Mouse (Mus musculus) c-Kit-positive CD71-positive TER-119-negative erythroid progenitor cells, embryonic 14.5 days (primary cell): Measurements from ENCODE around the gene Adamtsl5.

Experiments used
- DNase-seq: peaks from one replicate; pipeline ENCODE4 v3.0.0-alpha.2; 2013; ENCODE audit warnings: low read depth

Adamtsl5 gene

DNA sequence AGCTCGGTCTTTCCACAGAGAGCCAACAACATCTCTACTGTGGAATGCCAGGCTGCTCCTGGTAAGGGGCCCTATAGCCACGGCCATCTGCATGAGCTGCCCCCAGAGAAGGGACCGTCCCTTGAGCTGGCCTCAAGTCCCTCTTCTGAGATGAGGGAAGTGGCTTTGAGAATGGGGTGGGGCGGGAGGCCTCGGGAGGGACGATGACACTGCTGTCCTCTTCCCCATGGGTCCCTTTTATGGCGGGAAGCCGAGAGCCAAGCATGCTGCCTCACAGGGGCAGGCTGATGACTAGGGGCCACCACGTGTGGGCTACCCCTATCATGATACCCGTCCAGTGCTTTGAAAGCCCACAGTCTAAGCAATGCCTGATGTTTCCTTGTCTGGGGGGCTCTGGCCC, 31.2 kb downstream of the Adamtsl5 start:
- DNase-seq = no peak

GRCm38 (mm10) chr10:80316359-80316781, 31.8 kb downstream of the Adamtsl5 start:
- DNase-seq = no peak

DNA sequence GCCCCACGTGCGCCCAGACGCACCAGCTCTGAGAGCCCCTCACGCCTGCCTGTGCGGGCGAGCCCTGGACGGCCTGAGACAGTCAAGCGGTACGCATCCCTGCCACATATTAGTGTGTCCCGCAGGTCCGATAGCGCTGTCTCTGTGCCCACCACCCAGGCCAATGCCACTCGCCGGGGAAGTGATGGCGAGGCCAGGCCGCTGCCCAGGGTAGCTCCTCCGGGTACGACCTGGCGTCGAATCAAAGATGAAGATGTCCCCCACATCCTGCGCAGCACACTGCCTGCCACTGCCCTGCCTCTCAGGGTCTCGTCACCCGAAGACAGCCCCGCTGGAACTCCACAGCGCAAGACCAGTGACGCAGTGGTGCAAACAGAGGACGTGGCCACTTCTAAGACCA, 32.9 kb downstream of the Adamtsl5 start:
- DNase-seq = no peak

DNA sequence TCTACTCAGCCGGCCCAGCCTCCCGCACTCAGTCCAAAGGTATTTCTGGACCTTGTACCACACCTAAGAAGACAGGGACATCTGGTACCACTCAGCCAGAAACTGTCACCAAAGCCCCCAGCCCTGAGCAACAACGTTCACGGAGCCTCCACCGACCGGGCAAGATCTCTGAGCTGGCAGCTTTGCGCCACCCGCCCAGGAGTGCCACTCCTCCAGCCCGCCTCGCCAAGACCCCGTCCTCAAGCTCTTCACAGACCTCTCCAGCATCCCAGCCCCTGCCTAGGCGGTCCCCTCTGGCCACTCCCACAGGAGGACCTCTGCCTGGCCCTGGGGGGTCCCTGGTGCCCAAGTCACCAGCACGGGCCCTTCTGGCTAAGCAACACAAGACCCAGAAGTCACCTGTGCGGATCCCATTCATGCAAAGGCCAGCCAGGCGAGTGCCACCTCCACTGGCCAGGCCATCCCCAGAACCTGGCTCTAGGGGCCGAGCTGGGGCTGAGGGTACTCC, 33.7 kb downstream of the Adamtsl5 start:
- no peak for DNase-seq

DNA sequence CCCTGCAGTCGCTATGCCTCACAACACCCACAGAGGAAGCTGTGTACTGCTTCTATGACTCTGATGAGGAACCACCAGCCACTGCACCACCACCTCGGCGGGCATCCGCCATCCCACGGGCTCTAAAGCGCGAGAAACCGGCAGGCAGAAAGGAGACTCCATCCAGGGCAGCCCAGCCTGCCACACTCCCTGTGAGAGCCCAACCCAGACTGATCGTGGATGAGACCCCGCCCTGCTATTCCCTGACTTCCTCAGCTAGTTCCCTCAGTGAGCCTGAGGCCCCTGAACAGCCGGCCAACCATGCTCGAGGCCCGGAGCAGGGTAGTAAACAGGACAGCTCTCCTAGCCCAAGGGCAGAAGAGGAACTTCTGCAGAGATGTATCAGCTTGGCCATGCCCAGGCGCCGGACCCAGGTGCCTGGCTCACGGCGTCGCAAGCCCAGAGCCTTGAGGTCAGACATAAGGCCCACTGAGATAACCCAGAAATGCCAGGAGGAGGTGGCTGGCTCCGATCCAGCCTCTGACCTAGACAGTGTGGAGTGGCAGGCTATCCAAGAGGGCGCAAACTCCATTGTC, 34.5 kb downstream of the Adamtsl5 start:
- DNase-seq = no peak

GRCm38 (mm10) chr10:80312586-80313504, 35.4 kb downstream of the Adamtsl5 start:
- no peak for DNase-seq

DNA sequence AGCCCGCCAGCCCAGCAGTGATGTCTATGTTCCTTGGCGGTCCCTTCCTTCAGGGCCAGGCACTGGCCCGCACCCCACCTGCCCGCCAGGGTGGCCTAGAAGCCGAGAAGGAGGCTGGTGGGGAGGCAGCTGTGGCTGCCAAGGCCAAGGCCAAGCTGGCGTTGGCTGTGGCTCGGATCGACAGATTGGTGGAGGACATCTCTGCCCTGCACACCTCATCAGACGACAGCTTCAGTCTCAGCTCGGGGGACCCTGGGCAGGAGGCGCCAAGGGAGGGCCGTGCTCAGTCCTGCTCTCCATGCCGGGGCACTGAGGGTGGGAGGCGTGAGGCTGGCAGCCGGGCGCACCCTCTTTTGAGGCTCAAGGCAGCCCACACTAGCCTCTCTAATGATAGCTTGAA, 36.7 kb downstream of the Adamtsl5 start:
- DNase-seq = no peak

DNA sequence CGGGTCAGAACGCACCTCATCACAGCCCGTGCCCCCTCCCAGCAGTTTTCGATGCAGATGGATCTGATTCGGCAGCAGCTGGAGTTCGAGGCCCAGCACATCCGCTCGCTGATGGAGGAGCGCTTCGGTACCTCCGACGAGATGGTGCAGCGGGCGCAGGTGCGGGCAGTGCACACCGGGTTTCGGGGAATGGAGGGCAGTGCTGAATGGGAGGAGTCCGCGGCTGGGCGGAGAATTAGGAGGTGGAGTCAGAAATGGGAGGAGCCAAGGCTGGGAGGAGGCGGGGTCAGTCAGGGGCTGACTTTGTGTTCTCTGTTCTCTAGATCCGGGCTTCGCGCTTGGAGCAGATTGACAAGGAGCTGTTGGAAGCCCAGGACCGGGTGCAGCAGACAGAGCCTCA, 43.4 kb downstream of the Adamtsl5 start:
- DNase-seq = no peak

DNA sequence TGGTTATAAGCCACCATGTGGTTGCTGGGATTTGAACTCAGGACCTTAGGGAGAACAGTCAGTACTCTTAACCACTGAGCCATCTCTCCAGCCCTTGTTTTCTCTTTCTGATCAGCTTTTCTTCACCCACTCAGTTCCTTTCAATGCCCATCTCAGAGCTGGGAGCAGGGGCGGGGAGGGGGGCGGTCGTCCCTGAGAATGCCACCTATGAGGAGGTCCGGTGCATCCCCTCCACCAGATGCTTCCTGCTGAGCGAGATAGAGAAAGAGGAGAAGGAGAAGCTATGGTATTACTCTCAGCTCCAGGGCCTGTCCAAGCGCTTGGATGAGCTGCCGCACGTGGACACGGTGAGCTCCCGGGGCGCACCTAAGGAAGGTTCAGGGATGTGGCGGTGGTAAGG, 43.8 kb downstream of the Adamtsl5 start:
- no peak for DNase-seq

DNA sequence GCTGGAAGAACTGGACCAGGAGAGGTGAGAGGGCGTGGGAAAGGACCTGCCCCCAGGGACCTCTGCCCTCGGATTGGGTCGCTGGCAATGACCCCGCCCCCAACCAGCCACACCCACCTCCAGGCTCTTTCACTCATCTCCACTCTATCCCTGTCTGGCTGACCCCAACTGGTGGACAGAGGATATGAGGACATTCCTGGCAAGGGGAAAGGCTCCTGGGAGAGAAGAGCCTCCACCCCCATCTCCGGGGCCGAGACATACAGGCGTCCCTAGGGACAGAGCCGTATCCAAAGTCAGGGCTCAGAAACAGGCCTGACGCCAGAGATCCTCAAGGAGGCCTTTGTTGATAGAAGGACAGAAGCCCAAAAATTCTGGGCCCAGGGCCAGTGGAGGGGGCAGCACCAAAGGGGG, 45.7 kb downstream of the Adamtsl5 start:
- DNase-seq = no peak

DNA sequence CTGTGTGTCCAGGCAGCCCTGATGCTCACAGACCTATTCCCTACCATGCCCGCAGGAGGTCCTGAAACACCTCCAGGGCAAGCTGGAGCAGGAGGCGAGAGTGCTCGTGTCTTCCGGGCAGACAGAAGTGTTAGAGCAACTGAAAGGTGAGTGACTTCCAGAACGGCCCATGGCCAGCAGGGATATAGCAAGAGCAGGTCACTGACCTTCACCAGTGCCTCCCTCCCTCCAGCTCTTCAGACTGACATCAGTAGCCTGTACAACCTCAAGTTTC, 46.2 kb downstream of the Adamtsl5 start:
- no peak for DNase-seq

- no peak for DNase-seq
These were observed 46.7 kb downstream of the Adamtsl5 start for GRCm38 (mm10) chr10:80301256-80302081.

DNA sequence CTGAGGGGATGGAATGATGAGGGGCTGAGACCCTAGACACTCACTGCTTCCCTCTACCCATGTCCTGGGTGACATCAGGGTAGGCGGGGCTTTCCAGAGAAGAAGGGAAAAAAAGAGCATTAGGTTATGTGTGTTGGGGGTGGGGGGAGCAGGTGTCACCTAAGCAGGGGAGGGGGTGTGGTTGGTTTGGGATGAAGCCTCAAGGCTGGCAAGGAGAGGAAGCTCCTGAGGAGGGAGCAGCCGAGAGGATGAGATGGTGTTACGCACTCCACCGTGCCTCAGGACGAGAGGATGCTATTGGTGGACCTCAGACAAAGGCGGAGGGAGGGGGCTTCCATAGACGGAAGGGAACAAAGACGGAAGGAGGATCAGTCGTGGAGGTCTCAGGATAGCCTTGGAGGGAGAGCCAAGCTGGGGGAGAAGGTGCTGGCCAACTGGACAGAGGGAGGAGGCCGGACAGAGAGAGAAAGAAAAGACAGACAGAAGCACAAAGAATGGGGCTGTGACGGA, 47.5 kb downstream of the Adamtsl5 start:
- DNase-seq = no peak

DNA sequence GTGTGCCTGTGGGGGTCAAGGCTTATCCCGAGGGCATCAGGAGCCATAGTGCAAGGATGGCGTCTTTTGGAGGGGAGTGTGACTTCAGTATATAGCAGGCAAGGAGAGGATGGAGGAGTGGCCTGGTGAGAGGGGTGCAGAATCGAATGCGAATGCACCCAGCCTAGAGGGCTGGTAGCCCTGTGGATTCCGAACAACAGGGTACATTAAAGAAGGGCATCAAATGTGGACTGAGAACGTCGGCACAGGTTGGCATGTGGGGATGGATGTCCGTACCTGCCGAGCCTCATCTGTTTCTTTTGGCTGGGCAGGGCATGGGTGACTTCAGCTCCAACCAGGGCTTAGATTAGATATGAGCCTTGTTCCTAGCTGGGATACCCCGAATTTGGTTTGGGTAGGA, 48.4 kb downstream of the Adamtsl5 start:
- DNase-seq = no peak

DNA sequence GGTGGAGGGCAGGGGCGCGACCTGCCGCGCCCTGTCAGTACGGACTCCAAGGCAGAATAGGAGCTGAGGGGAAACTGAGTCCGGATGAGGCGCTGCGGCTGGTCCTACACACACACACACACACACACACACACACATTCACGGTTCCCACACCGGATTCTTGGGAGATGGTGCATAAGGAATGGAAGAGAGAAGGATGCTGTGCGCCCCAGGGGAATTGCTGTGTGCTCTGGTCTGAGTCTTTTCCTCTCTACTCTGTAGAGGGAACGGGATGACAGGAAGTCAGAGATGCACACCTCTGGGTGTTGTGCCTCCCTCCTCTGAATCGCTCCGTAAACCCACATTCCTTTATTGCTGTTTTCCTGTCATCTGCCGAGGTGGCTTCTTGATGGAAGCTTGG, 48.9 kb downstream of the Adamtsl5 start:
- no peak for DNase-seq

- DNase-seq = no peak
These were observed 49.5 kb downstream of the Adamtsl5 start for GRCm38 (mm10) chr10:80298571-80299281.

- DNase-seq = no peak
These were observed 50.6 kb downstream of the Adamtsl5 start for GRCm38 (mm10) chr10:80297526-80298133.

DNA sequence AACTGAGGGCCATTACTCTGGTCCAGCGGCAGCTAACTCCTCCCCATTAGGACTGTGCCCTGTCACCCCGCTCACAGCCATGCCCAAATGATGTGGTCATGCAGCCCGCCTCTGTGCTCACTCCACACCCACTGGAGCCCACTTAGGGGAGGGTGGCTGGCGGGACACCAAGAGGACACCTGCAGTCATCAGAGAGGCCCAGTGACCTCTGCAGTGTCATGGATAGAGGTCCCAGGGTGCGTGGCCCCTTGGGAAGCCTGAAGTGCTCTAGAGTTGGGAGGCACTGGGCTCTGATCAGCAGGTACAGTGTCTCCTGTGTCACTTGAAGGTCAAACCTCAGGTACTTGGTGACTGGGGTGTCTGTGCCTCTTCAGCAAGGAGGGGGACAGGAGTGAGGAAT, 51.4 kb downstream of the Adamtsl5 start:
- DNase-seq = no peak

GRCm38 (mm10) chr10:80295618-80296425, 52.4 kb downstream of the Adamtsl5 start, which contains the start of gene Apc2:
Gene Apc2 (plus strand): TSS chr10:80295977.
- DNase-seq = peak; percentile 75

GRCm38 (mm10) chr10:80294788-80295303, 53.4 kb downstream of the Adamtsl5 start:
- DNase-seq = no peak
